Mouse (Mus musculus): ENCODE measurements at regions not wholly inside any gene's neighbourhood (a gene's known extent, or its start where the extent isn't known, plus 50 kb on each side); places are given as distances from the start of the nearest gene placed in this dataset.
A peak's percentile ranks its signal among the peaks of the same experiment; 100 is the strongest.

GRCm38 (mm10) chr2:48424562-48424961 is 389.3 kb upstream of the Acvr2a start:
- TF ChIP-seq GATA4 (IDR thresholded peaks at IDR 0.05; ENCODE audit: insufficient replicate concordance, low read length), result no peak

GRCm38 (mm10) chr2:48425200-48426090 is 388.5 kb upstream of the Acvr2a start:
- TF ChIP-seq GATA4 (IDR thresholded peaks at IDR 0.05; ENCODE audit: insufficient replicate concordance, low read length), result no peak

- TF ChIP-seq GATA4 (IDR thresholded peaks at IDR 0.05; ENCODE audit: insufficient replicate concordance, low read length), result no peak
These were observed 381.4 kb upstream of the Acvr2a start for GRCm38 (mm10) chr2:48432545-48432944.

GRCm38 (mm10) chr2:48441296-48441990 is 372.5 kb upstream of the Acvr2a start:
- no peak for TF ChIP-seq GATA4 (IDR thresholded peaks at IDR 0.05; ENCODE audit: insufficient replicate concordance, low read length)

- 0 out of 2 replicates have a peak, but pooled peaks have one; percentile 27 for TF ChIP-seq GATA4 (IDR thresholded peaks at IDR 0.05; ENCODE audit: insufficient replicate concordance, low read length)
These were observed 371.8 kb upstream of the Acvr2a start for GRCm38 (mm10) chr2:48441991-48442544.

- no peak for TF ChIP-seq GATA4 (IDR thresholded peaks at IDR 0.05; ENCODE audit: insufficient replicate concordance, low read length)
These were observed 367.9 kb upstream of the Acvr2a start for GRCm38 (mm10) chr2:48445898-48446604.

- TF ChIP-seq GATA4 (IDR thresholded peaks at IDR 0.05; ENCODE audit: insufficient replicate concordance, low read length), result no peak
These were observed 367.3 kb upstream of the Acvr2a start for GRCm38 (mm10) chr2:48446617-48447016.

- no peak; the same call in 1 of the 2 replicates for TF ChIP-seq GATA4 (IDR thresholded peaks at IDR 0.05; ENCODE audit: insufficient replicate concordance, low read length)
These were observed 364.6 kb upstream of the Acvr2a start for GRCm38 (mm10) chr2:48449165-48449842.

- no peak for TF ChIP-seq GATA4 (IDR thresholded peaks at IDR 0.05; ENCODE audit: insufficient replicate concordance, low read length)
These were observed 357.6 kb upstream of the Acvr2a start for GRCm38 (mm10) chr2:48456072-48457040.

- TF ChIP-seq GATA4 (IDR thresholded peaks at IDR 0.05; ENCODE audit: insufficient replicate concordance, low read length), result no peak
These were observed 356.8 kb upstream of the Acvr2a start for GRCm38 (mm10) chr2:48457117-48457516.

GRCm38 (mm10) chr2:48465483-48465882 is 348.4 kb upstream of the Acvr2a start:
- no peak for TF ChIP-seq GATA4 (IDR thresholded peaks at IDR 0.05; ENCODE audit: insufficient replicate concordance, low read length)

- no peak for TF ChIP-seq GATA4 (IDR thresholded peaks at IDR 0.05; ENCODE audit: insufficient replicate concordance, low read length)
These were observed 345.0 kb upstream of the Acvr2a start for GRCm38 (mm10) chr2:48468895-48469294.

- no peak for TF ChIP-seq GATA4 (IDR thresholded peaks at IDR 0.05; ENCODE audit: insufficient replicate concordance, low read length)
These were observed 344.6 kb upstream of the Acvr2a start for GRCm38 (mm10) chr2:48469357-48469756.

Data from liver, adult (tissue).